Mouse (Mus musculus): ENCODE measurements around the gene Dnajc3. TPM values are rescaled to one million over a fixed set of nuclear protein-coding genes. Genes with fewer than 3 reads are reported as not detected.

Gene Dnajc3
- polyA plus RNA-seq, 1 experiment from 2014 or later = 31.6 TPM

DNA sequence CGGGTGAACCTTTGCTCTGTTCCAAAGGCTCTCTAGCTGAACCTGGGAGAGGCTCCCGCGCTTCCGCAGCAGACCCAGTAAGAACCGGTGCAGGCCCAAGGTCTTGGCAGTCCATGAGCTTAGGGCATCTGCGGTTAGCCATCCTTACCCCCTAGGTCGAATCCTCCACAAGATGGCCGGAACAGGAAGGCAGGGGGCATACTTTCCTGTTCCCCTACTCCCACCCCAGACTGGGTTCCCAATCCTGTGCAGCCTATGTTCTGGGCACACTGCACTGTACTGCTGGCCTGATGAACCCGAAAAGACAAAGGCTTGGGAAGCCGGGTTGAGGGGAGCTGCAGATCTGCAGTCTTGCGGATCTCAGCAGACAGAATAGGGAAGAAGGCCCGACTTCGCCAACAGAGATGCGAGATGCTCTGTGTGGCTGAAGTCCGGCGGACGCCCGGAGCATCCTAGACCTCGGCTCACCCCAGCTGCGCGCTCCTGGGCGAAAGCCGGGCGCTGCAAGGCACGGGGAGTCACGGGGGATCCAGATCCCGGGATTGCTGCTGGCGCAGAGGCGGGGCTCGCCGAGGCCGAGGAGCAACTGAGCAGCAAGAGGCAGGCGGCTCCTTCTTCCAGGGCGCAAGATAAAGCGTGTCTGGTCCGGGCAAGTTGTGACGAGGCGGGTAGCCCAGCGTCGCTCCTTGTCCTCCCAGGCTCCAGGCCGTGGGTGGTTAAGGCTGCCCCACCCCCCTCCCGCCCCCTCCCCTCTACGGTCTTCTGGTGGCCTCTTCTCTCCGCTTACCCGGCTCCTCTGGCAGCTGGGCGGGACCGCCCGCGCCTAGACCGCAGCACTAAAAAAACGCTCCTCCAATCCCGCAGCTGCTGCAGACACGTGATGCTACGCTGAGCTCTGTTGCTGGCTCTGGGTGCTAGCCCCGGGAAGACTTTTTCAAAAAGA, 12.8 kb upstream of the Dnajc3 start, which contains the start of gene Dzip1:
Gene Dzip1 (minus strand): TSS at position 788 of the 943 bp plus-strand sequence.
- WGBS = under 1% methylated on average over 53 of the region's 55 CpGs
- Histone ChIP-seq H3K27me3 (ENCODE audit: control insufficient read depth, insufficient read depth, low read length) (peaks cover 10% of the 10 kb centered on the region), H3K4me2 (peak within 1 kb of the TSS; percentile 89), H3K4me3 (ENCODE audit: low read depth, low read length) (peak within 1 kb of the TSS; percentile 70), H3K9me3 (ENCODE audit: control insufficient read depth, low read length) (no peaks in the 10 kb centered on the region), H3K9ac (ENCODE audit: low read length) (peak within 1 kb of the TSS; percentile 88), H3K27ac (ENCODE audit: low read depth, low read length) (peak within 1 kb of the TSS; percentile 86), H3K36me3 (ENCODE audit: control insufficient read depth, insufficient read depth, low read length) (no peaks in the 10 kb centered on the region), H3K4me1 (ENCODE audit: control insufficient read depth, insufficient read depth, low read length) (peaks cover 34% of the 10 kb centered on the region)
- DNase-seq (ENCODE audit: low spot score, missing footprints) (peak; percentile 97), ATAC-seq (ENCODE audit: low FRiP score) (peak; percentile 92)

GRCm38 (mm10) chr14:118928565-118928964, 9.2 kb upstream of the Dnajc3 start:
- Histone ChIP-seq H3K4me2 (no peak overlapping the region), H3K27ac (ENCODE audit: low read depth, low read length) (no peak overlapping the region), H3K4me1 (ENCODE audit: control insufficient read depth, insufficient read depth, low read length) (peaks cover 13% of the 10 kb centered on the region; the same call in 1 of the 2 replicates), H3K36me3 (ENCODE audit: control insufficient read depth, insufficient read depth, low read length) (no peaks in the 10 kb centered on the region), H3K9ac (ENCODE audit: low read length) (no peak overlapping the region), H3K27me3 (ENCODE audit: control insufficient read depth, insufficient read depth, low read length) (no peaks in the 10 kb centered on the region), H3K9me3 (ENCODE audit: control insufficient read depth, low read length) (no peaks in the 10 kb centered on the region), H3K4me3 (ENCODE audit: low read depth, low read length) (no peak overlapping the region)
- ATAC-seq (ENCODE audit: low FRiP score) (no peak), DNase-seq (ENCODE audit: low spot score, missing footprints) (no peak)
- 91% methylated on average over 3 of the region's 3 CpGs for WGBS

DNA sequence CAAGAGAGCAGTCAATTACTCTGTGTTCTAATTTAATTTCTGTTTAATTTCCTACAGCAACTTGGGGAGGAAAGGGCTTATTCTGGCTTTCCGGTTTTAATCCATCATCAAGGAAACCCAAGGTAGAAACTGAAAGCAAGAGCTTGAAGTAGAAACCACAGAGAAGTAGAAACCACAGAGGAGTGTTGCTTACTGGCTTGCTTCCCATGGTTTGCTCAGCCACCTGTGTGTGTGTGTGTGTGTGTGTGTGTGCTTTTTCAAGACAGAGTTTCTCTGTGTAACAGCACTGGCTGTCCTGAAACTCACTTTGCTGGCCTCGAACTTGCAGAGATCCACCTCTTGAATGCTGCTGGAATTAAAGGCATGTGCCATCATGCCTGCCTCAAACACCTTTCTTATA, 8.0 kb upstream of the Dnajc3 start:
- H3K9me3 ChIP-seq (ENCODE audit: control insufficient read depth, low read length) = no peaks in the 10 kb centered on the region
- no peaks in the 10 kb centered on the region for H3K27me3 ChIP-seq (ENCODE audit: control insufficient read depth, insufficient read depth, low read length)
- no peak overlapping the region for H3K9ac ChIP-seq (ENCODE audit: low read length)
- H3K4me3 ChIP-seq (ENCODE audit: low read depth, low read length) = no peak overlapping the region
- DNase-seq (ENCODE audit: low spot score, missing footprints) = no peak
- no peak overlapping the region for H3K27ac ChIP-seq (ENCODE audit: low read depth, low read length)
- ATAC-seq (ENCODE audit: low FRiP score) = no peak
- WGBS = 86% methylated on average over 2 of the region's 2 CpGs
- no peak overlapping the region for H3K4me2 ChIP-seq
- H3K36me3 ChIP-seq (ENCODE audit: control insufficient read depth, insufficient read depth, low read length) = no peaks in the 10 kb centered on the region
- H3K4me1 ChIP-seq (ENCODE audit: control insufficient read depth, insufficient read depth, low read length) = peaks cover 4% of the 10 kb centered on the region; the same call in 1 of the 2 replicates

- no peaks in the 10 kb centered on the region for H3K27me3 ChIP-seq (ENCODE audit: control insufficient read depth, insufficient read depth, low read length)
- H3K9me3 ChIP-seq (ENCODE audit: control insufficient read depth, low read length) = no peaks in the 10 kb centered on the region
- DNase-seq (ENCODE audit: low spot score, missing footprints) (no peak), ATAC-seq (ENCODE audit: low FRiP score) (no peak)
- no peak overlapping the region for H3K27ac ChIP-seq (ENCODE audit: low read depth, low read length)
- no peak overlapping the region for H3K9ac ChIP-seq (ENCODE audit: low read length)
- no peak overlapping the region for H3K4me3 ChIP-seq (ENCODE audit: low read depth, low read length)
- H3K4me1 ChIP-seq (ENCODE audit: control insufficient read depth, insufficient read depth, low read length) = peaks cover under 1% of the 10 kb centered on the region; the same call in 1 of the 2 replicates
- H3K36me3 ChIP-seq (ENCODE audit: control insufficient read depth, insufficient read depth, low read length) = no peaks in the 10 kb centered on the region
- H3K4me2 ChIP-seq = no peak overlapping the region
- 85% methylated on average over 2 of the region's 2 CpGs for WGBS
Observed at GRCm38 (mm10) chr14:118930777-118931176, 7.0 kb upstream of the Dnajc3 start.

GRCm38 (mm10) chr14:118931181-118931580, 6.6 kb upstream of the Dnajc3 start:
- H3K4me3 ChIP-seq (ENCODE audit: low read depth, low read length) = no peak overlapping the region
- no peak overlapping the region for H3K9ac ChIP-seq (ENCODE audit: low read length)
- no peak overlapping the region for H3K4me2 ChIP-seq
- no peak for DNase-seq (ENCODE audit: low spot score, missing footprints)
- H3K27me3 ChIP-seq (ENCODE audit: control insufficient read depth, insufficient read depth, low read length) = no peaks in the 10 kb centered on the region
- no peaks in the 10 kb centered on the region for H3K9me3 ChIP-seq (ENCODE audit: control insufficient read depth, low read length)
- H3K4me1 ChIP-seq (ENCODE audit: control insufficient read depth, insufficient read depth, low read length) = no peaks in the 10 kb centered on the region
- no peak overlapping the region for H3K27ac ChIP-seq (ENCODE audit: low read depth, low read length)
- H3K36me3 ChIP-seq (ENCODE audit: control insufficient read depth, insufficient read depth, low read length) = no peaks in the 10 kb centered on the region
- no peak for ATAC-seq (ENCODE audit: low FRiP score)
- WGBS = 78% methylated on average over 2 of the region's 2 CpGs

DNA sequence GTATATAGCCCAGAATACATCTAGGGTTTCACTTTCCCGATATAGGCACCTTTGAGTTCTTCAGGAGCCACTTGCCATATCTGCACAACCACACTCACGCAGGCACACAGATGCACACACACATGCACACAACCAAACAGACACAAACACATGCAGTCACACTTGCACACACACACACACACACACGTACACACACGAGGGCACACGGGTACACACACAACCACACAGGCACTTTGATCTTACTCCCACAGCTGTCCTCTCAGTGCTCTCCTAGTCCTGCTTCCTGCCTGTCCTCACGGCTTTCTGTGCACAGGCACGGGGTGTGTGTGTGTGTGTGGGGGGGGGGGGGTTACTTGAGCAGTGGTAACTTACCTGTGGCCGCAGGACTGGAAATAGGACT, 4.8 kb upstream of the Dnajc3 start:
- Histone ChIP-seq H3K9me3 (ENCODE audit: control insufficient read depth, low read length) (no peaks in the 10 kb centered on the region), H3K4me1 (ENCODE audit: control insufficient read depth, insufficient read depth, low read length) (peaks cover 4% of the 10 kb centered on the region), H3K4me2 (no peak overlapping the region), H3K4me3 (ENCODE audit: low read depth, low read length) (no peak overlapping the region), H3K27me3 (ENCODE audit: control insufficient read depth, insufficient read depth, low read length) (no peaks in the 10 kb centered on the region), H3K27ac (ENCODE audit: low read depth, low read length) (no peak overlapping the region), H3K9ac (ENCODE audit: low read length) (no peak overlapping the region), H3K36me3 (ENCODE audit: control insufficient read depth, insufficient read depth, low read length) (no peaks in the 10 kb centered on the region)
- ATAC-seq (ENCODE audit: low FRiP score) = no peak
- DNase-seq (ENCODE audit: low spot score, missing footprints) = peak; percentile 74
- WGBS = 75% methylated on average over 8 of the region's 8 CpGs

GRCm38 (mm10) chr14:118934686-118935085, 3.1 kb upstream of the Dnajc3 start:
- H3K4me3 ChIP-seq (ENCODE audit: low read depth, low read length) = no peak overlapping the region
- 85% methylated on average over 9 of the region's 9 CpGs for WGBS
- ATAC-seq (ENCODE audit: low FRiP score) = no peak

GRCm38 (mm10) chr14:118936236-118936635, 1.5 kb upstream of the Dnajc3 start:
- H3K4me1 ChIP-seq (ENCODE audit: control insufficient read depth, insufficient read depth, low read length) = peaks cover 14% of the 10 kb centered on the region
- H3K4me3 ChIP-seq (ENCODE audit: low read depth, low read length) = no peak overlapping the region
- WGBS = 58% methylated on average over 3 of the region's 3 CpGs
- H3K27ac ChIP-seq (ENCODE audit: low read depth, low read length) = no peak overlapping the region
- DNase-seq (ENCODE audit: low spot score, missing footprints) = peak; percentile 67
- H3K36me3 ChIP-seq (ENCODE audit: control insufficient read depth, insufficient read depth, low read length) = no peaks in the 10 kb centered on the region
- H3K9ac ChIP-seq (ENCODE audit: low read length) = no peak overlapping the region
- H3K9me3 ChIP-seq (ENCODE audit: control insufficient read depth, low read length) = no peaks in the 10 kb centered on the region
- H3K27me3 ChIP-seq (ENCODE audit: control insufficient read depth, insufficient read depth, low read length) = no peaks in the 10 kb centered on the region
- ATAC-seq (ENCODE audit: low FRiP score) = no peak
- H3K4me2 ChIP-seq = no peak overlapping the region

More at GRCm38 (mm10) chr14:118934686-118935085, 3.1 kb upstream of the Dnajc3 start:
- H3K4me2 ChIP-seq = no peak overlapping the region
- H3K4me1 ChIP-seq (ENCODE audit: control insufficient read depth, insufficient read depth, low read length) = peaks cover 12% of the 10 kb centered on the region
- no peaks in the 10 kb centered on the region for H3K9me3 ChIP-seq (ENCODE audit: control insufficient read depth, low read length)
- no peak overlapping the region for H3K9ac ChIP-seq (ENCODE audit: low read length)
- no peaks in the 10 kb centered on the region for H3K27me3 ChIP-seq (ENCODE audit: control insufficient read depth, insufficient read depth, low read length)
- H3K36me3 ChIP-seq (ENCODE audit: control insufficient read depth, insufficient read depth, low read length) = no peaks in the 10 kb centered on the region
- H3K27ac ChIP-seq (ENCODE audit: low read depth, low read length) = no peak overlapping the region
- peak; percentile 61 for DNase-seq (ENCODE audit: low spot score, missing footprints)

GRCm38 (mm10) chr14:118936952-118937351, 824 bp upstream of the Dnajc3 start:
- peak overlapping the region; percentile 65; the same call in 1 of the 2 replicates for H3K27ac ChIP-seq (ENCODE audit: low read depth, low read length)
- H3K9me3 ChIP-seq (ENCODE audit: control insufficient read depth, low read length) = no peaks in the 10 kb centered on the region
- H3K27me3 ChIP-seq (ENCODE audit: control insufficient read depth, insufficient read depth, low read length) = no peaks in the 10 kb centered on the region
- H3K36me3 ChIP-seq (ENCODE audit: control insufficient read depth, insufficient read depth, low read length) = no peaks in the 10 kb centered on the region
- 23% methylated on average over 4 of the region's 4 CpGs for WGBS
- H3K4me3 ChIP-seq (ENCODE audit: low read depth, low read length) = peak overlapping the region; percentile 97
- H3K4me2 ChIP-seq = peak overlapping the region; percentile 76
- H3K4me1 ChIP-seq (ENCODE audit: control insufficient read depth, insufficient read depth, low read length) = peaks cover 14% of the 10 kb centered on the region
- H3K9ac ChIP-seq (ENCODE audit: low read length) = peak overlapping the region; percentile 64
- ATAC-seq (ENCODE audit: low FRiP score) (no peak), DNase-seq (ENCODE audit: low spot score, missing footprints) (no peak)
